Mouse (Mus musculus): Measurements from ENCODE around the gene Paqr7.
A peak's percentile ranks its signal among the peaks of the same experiment; 100 is the strongest.
"Not testable (repeated sequence)": the region's sequence is repeated elsewhere in the genome, so short reads cannot be mapped to it uniquely, and the experiment has no call there.

Paqr7 gene

GRCm38 (mm10) chr4:134474240-134474639 is 22.3 kb upstream of the Paqr7 start:
- DNase-seq: no peak

GRCm38 (mm10) chr4:134476899-134477298 is 19.6 kb upstream of the Paqr7 start:
- no peak for DNase-seq

- DNase-seq: peak; percentile 94
These were observed 18.5 kb upstream of the Paqr7 start for GRCm38 (mm10) chr4:134478031-134478430.

DNA sequence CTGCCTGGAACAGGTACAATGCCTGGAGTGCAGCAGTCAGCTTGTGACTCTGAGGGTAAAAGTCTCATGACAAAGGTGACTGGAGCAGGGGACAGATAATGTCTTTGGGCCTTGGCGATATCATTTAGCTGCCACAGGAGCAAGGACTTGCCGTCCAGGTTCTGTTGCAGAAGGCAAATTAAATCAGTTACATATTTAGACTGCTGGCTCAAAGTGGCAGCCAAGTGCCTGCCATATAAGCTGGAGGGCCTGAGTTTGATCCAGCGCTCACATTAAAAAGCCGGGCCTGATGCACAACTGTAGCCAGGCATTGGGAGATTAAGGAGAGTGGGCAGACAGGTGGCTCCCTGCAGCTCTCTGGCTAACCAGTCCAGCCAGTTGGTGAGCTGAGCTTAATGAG is 16.7 kb upstream of the Paqr7 start:
- DNase-seq: no peak

- DNase-seq: peak; percentile 79
These were observed 15.6 kb upstream of the Paqr7 start for GRCm38 (mm10) chr4:134480864-134481263.

DNA sequence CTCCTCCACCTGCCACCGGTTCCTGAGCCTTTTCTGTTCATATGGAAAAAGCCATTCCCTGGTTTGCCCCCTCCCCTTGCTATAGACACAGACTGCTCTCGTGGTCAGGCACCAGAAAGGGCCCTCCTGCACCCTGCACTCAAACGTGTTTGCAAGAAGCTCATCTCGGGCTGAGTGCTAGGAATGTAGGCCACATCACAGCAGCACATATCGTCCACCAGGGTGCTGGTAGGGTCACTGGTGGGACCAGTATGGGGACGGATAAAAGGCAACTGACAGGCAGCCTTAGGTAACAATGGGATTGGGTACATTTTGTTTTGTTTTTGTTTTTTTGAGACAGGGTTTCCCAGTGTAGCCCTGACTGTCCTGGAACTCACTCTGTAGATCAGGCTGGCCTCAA is 15.2 kb upstream of the Paqr7 start:
- no peak for DNase-seq

DNA sequence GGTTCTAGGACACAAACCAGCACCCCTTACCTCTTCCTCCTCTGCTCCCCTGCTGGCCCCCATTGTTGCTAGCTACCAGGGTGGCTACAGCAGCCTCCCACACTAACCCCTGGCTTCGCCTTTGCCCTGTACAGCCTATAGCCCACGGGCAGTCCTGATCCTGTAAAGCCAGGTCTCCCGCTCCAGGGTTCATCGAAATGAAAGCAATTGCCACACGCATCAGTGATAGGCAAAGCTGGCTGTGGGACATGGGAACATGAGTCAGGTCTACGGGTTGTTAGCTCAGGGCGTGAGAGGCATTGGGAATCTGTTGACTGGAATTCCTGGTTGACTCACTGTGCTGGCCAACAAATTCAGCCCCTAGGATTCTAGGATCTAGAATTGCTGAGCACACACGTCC is 14.1 kb upstream of the Paqr7 start:
- DNase-seq: no peak

- no peak for DNase-seq
These were observed 13.3 kb upstream of the Paqr7 start for GRCm38 (mm10) chr4:134483078-134483688.

DNA sequence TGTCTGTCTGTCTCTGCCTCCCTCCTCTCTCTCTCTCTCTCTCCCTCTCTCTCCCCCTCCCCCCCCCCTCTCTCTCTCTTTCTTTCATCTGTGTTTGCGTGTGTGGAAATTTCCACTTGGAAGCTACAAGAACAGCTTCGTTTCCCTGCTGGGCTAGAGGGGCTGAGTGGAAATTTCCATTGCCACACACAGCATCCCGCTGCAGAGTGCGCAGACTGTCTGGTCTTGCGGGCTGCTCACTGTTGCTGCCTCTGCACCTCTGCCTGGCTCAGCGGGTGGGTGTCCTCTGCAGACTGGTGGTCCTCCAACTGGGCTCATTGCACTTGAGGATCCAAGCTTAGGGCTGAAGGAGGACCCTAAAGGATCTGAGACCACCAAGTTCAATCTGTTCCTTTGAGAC is 12.8 kb upstream of the Paqr7 start:
- no peak for DNase-seq

DNA sequence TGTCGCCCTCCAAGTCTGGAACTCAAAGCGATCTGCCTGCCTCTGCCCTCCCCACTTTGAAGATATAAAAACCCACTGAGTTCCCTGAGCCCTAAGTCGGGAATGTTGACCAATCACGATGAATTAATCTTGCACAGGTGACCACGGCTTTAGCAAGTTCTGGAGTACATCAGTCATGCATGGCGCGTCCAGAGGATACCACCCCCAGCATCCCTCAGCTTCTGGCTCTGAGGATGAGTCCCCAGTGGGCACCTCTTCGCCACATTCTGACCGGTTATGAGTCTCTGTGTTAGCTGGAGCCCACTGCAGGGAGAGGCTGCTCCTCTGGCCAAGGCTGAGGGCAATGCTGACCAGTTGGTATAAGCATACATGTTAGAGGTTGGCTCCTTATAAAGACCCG is 12.3 kb upstream of the Paqr7 start:
- DNase-seq: no peak

DNA sequence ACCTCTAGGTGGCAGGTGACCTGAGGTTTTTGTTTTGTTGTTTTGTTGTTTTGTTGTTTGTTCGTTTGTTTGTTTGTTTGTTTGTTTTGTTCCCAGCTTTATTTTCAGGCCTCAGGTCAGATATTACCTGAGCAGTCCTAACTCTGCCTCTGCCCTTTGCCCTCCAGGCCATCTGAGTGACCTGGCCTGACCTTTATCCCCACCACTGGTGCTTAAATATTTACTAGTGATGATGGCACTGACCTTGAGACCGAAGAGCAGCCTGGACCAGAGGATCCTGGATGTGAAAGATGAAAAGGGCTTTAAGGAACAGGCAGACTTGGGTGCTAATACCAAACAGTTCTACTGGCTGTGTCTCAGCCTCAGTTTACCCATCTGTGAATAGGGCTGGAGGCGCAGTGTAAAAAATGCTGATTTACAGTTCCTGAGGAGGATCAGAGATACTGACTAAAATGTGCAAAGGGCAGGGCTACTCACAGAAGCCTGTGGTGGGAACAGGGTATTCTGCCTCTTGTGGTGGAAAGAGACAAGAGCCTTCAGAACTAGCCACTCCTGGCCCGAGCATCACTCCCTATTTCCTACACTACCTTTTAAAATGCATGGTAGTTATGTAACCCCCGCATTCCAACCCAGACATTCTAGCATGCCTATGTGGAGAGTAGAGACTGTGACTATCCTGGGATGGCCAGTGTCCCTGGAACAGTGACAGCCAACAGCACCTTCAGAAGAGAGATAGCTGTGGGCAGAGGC is 11.2 kb upstream of the Paqr7 start:
- DNase-seq: no peak

GRCm38 (mm10) chr4:134488211-134488610 is 8.3 kb upstream of the Paqr7 start:
- no peak for DNase-seq

- DNase-seq: no peak
These were observed 6.4 kb upstream of the Paqr7 start for GRCm38 (mm10) chr4:134489986-134490665.

- DNase-seq: peak; percentile 48
These were observed 4.8 kb upstream of the Paqr7 start for GRCm38 (mm10) chr4:134491716-134492115.

- DNase-seq: not testable (repeated sequence)
These were observed 2.3 kb upstream of the Paqr7 start for GRCm38 (mm10) chr4:134494161-134494560.

DNA sequence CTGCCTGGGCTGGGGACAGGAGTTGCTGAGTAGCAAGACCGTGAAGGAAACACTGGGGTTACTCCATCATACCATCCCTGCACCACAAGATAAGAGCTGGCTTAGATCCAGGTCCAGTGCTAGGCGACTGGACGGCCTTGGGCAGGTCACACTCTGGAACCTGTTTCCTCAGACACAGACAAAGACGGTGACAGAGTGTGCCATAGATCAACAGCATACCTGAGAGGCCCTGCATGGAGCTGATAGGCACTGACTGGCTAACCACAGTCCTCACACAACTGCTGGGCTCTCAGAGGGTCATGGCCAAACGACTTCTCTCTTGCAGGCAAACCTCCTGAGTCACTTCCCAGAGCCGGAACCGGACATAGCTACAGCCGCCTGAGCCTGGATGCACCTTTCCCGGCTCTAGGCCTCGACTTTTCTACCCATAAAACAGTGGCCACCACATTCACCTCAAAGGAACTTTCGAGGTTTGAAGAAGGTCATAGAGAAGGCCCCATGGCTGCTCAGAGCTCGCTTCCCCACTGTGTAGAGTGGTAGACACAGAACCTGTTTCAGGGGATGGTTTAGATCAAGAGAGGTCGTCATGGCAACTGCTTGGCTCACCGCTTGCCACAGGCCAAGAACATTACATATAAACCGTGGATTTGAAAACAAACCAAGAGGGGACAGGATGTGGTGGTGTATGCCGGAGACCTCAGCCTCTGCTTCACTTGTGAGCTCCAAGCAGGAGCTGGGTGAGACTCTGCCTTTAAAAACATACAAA is 1.5 kb upstream of the Paqr7 start:
- no peak for DNase-seq

GRCm38 (mm10) chr4:134495546-134495923 is 962 bp upstream of the Paqr7 start:
- no peak for DNase-seq

DNA sequence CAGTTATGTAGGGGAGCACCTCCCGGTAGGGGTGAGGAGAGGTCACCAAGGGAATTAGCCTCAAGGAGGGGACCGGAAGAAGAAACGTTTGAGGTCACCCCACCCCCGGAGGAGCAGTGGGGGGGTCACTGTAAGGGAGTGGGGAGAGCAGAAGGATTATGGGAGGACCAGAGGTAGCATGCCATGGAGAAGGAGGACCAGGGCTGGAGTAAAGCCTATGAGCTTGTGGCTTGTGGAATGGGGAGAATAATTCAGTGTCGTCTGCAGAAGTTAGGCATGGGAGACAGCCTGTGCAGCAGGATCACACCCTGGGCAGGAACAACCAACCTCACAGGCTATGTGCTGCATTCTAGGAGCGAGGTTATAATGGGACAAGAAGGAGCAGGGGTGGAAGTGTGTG is 726 bp downstream of the Paqr7 start:
- DNase-seq: no peak

DNA sequence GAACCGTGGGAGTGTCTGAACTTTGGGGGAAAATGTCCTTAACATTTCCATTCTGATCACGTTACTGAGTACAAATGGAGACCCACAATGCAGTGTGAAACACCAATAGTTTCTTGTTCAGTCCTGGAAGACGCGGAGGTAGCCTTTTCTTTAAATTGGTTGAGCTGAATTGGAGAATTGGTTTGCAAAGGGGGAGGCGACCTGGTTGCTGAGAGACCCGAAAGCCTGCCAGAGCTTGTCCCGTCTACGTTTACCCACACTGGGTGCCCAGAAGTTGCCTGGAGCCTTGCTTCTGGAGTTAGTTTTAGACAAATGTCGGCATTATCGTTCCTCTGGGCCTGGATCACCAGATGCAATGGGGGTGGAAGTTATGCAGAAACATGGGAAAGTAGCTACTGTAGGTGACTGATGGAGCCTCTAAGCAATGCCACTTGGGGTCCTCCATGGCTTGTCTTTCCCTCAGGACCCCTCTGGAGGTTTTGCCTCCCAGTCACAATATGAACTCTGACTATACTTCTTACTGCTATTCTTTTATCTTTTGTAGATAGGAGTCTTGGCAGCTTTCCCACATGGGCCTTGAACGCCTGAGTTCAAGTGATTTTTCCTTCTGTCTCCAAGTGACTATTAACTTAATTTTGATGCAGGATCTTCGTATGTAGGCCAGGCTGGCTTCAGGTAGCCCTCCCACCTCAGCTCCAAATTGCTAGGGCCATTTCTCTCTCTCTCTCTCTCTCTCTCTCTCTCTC is 1.7 kb downstream of the Paqr7 start:
- DNase-seq: no peak

DNA sequence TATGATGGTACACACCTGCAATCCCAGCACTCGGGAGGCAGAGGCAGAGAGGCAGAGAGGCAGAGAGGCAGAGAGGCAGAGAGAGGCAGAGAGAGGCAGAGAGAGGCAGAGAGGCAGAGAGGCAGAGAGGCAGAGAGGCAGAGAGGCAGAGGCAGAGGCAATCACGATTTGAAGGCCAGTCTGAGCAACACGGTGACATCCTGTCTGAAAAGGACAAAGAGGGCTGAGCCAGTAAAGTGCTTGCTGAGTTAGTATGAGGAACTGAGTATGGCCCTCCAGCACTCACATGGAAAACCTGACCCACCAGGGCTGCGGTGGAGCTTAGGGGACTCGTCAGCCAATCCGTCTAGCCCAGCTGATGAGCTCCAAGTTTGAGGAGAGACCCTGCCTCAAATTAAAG is 2.5 kb downstream of the Paqr7 start:
- not testable (repeated sequence) for DNase-seq

GRCm38 (mm10) chr4:134501095-134501494 is 4.6 kb downstream of the Paqr7 start:
- DNase-seq: no peak

GRCm38 (mm10) chr4:134503686-134504357 is 7.3 kb downstream of the Paqr7 start:
- DNase-seq: no peak
